Mouse (Mus musculus) stomach, embryonic 16.5 days (tissue): ENCODE results near the gene Vps11. TPM values are rescaled to one million over a fixed set of nuclear protein-coding genes. Genes with fewer than 3 reads are reported as not detected.
"Not testable (repeated sequence)": the region's sequence is repeated elsewhere in the genome, so short reads cannot be mapped to it uniquely, and the experiment has no call there.

Experiments
- ATAC-seq: fragments of 200-750 bp; cut with Nextera tagmentation; 2 replicates; pipeline ENCODE4 v1.8.0; 2017; ENCODE audit warnings: moderate number of reproducible peaks, moderate TSS enrichment; ENCODE audit not compliant: insufficient read depth, low FRiP score
- H3K27ac ChIP-seq: fragments of 300-500 bp; sonication (generic); 2 replicates; pipeline ENCODE4 v1.5.1; 2014; ENCODE audit warnings: low read length
- H3K27me3 ChIP-seq: fragments of 300-500 bp; sonication (generic); 2 replicates; pipeline ENCODE4 v1.6.1; 2014; ENCODE audit warnings: low read length, control low read depth, mixed read lengths; ENCODE audit not compliant: control insufficient read depth, insufficient read depth
- H3K36me3 ChIP-seq: fragments of 300-500 bp; sonication (generic); 2 replicates; pipeline ENCODE4 v1.6.1; 2014; ENCODE audit warnings: low read length; ENCODE audit not compliant: control insufficient read depth, insufficient read depth
- H3K4me1 ChIP-seq: fragments of 300-500 bp; sonication (generic); 2 replicates; pipeline ENCODE4 v1.6.1; 2014; ENCODE audit warnings: low read length, control low read depth, mixed read lengths; ENCODE audit not compliant: control insufficient read depth, insufficient read depth
- H3K4me2 ChIP-seq: fragments of 300-500 bp; sonication (generic); 2 replicates; pipeline ENCODE4 v1.6.1; 2014; ENCODE audit warnings: low read depth, low read length, mixed read lengths
- H3K4me3 ChIP-seq: fragments of 300-500 bp; sonication (generic); replicated peaks from 2 replicates; pipeline ENCODE4 v1.5.1; 2014; ENCODE audit warnings: mild to moderate bottlenecking, low read length
- H3K9ac ChIP-seq: fragments of 300-500 bp; sonication (generic); 2 replicates; pipeline ENCODE4 v1.6.1; 2014; ENCODE audit warnings: low read length
- H3K9me3 ChIP-seq: fragments of 300-500 bp; sonication (generic); replicated peaks from 2 replicates; pipeline ENCODE4 v1.6.1; 2016; ENCODE audit warnings: low read length, control low read depth; ENCODE audit not compliant: control insufficient read depth
- WGBS: fragments of 180-500 bp; shearing (Covaris S2); extraction: QIAGEN DNeasy Blood & Tissue Kit; methylation state at CpG from one replicate; pipeline ENCODE4 v1.1.7; 2014; 5-methylcytosine and 5-hydroxymethylcytosine counted together
- polyA plus RNA-seq: library from polyadenylated mRNA; unstranded; fragments of >200 nt; fragmentation: Nextera tagmentation; extraction: Ambion mirVana; gene quantifications from 2 replicates; pipeline ENCODE4 v1.2.1, GENCODE M21; 2015

Vps11 gene
- polyA plus RNA-seq, 1 experiment from 2014 or later, result 30.0 TPM

DNA sequence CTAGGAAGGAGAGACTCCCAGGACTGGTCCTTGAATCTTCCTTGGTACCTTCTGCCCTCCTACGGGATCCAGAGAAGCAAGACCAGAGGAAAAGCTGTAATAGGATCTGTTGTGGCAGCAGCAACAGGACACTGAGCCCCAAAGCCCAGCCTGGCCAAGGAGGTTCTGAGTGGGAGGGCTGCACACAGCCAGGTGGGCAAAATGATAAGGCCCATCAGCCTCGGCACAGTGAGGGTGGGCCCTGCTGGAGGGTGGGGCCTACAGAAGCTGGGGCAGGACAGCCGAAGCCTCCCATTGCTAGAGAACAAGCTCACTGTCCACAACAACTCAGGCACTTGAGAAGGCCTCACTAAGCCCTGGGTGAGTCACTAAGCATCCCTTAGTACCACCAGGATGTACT is 19.3 kb downstream of the Vps11 start:
- H3K4me2 ChIP-seq, result peak overlapping the region; percentile 81; the same call in 1 of the 2 replicates
- 0 out of 2 replicates have a peak, but pooled peaks cover under 1% of the 10 kb centered on the region for H3K36me3 ChIP-seq
- ATAC-seq, result no peak
- peak overlapping the region; percentile 14 for H3K4me3 ChIP-seq
- 67% methylated on average over 3 of the region's 3 CpGs for WGBS
- H3K27ac ChIP-seq, result peak overlapping the region; percentile 99
- H3K27me3 ChIP-seq, result no peaks in the 10 kb centered on the region
- peaks cover 29% of the 10 kb centered on the region for H3K4me1 ChIP-seq
- no peaks in the 10 kb centered on the region for H3K9me3 ChIP-seq
- H3K9ac ChIP-seq, result peak overlapping the region; percentile 94

DNA sequence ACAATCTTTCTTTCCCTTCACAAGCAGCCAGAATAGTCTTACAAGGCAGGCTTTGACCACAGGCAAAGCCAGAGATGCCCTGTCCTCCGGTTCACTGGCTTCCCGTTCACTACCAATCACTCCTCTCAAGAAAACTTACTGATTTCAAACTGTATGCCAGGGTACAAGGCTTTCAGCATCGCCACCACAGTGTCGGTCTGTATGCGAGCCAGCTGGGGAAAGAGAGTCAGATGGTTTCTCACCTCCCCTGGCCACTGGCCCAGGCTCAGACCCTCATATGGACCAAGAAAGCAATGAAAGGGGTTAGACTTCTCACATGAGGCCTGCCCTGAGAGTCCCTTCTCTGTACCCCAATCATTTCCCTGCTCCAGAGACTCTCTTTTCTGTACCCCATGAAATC is 20.0 kb downstream of the Vps11 start:
- WGBS, result 91% methylated on average over 5 of the region's 5 CpGs
- H3K9ac ChIP-seq, result peak overlapping the region; percentile 94; the same call in 1 of the 2 replicates
- no peak for ATAC-seq
- peak overlapping the region; percentile 99 for H3K27ac ChIP-seq
- H3K9me3 ChIP-seq, result no peaks in the 10 kb centered on the region
- peaks cover 35% of the 10 kb centered on the region for H3K4me1 ChIP-seq
- H3K4me2 ChIP-seq, result no peak overlapping the region
- H3K4me3 ChIP-seq, result peak overlapping the region; percentile 14
- no peaks in the 10 kb centered on the region for H3K27me3 ChIP-seq
- 0 out of 2 replicates have a peak, but pooled peaks cover 7% of the 10 kb centered on the region for H3K36me3 ChIP-seq

DNA sequence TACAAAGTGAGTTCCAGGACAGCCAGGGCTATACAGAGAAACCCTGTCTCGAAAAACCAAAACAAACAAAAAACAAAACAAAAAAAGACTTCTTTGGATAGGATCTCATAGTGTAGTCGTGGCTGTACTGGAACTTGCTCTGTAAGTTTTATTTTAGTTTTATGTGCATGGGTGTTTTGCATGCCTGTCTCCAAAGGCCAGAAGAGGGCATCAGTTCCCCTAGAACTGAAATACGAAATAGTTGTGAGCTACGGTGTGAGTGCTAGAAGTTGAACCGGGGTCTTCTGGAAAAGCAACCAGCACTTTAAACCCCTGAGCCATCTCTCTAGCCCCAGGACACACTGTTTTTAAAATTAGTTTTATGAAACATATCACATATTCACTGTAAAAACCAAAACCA is 22.9 kb downstream of the Vps11 start:
- WGBS, result 81% methylated on average over 5 of the region's 5 CpGs
- Histone ChIP-seq H3K9me3 (no peaks in the 10 kb centered on the region), H3K4me3 (no peak overlapping the region), H3K27me3 (no peaks in the 10 kb centered on the region), H3K27ac (no peak overlapping the region), H3K4me1 (peaks cover 38% of the 10 kb centered on the region), H3K36me3 (0 out of 2 replicates have a peak, but pooled peaks cover 11% of the 10 kb centered on the region), H3K9ac (no peak overlapping the region), H3K4me2 (no peak overlapping the region)
- ATAC-seq, result no peak

DNA sequence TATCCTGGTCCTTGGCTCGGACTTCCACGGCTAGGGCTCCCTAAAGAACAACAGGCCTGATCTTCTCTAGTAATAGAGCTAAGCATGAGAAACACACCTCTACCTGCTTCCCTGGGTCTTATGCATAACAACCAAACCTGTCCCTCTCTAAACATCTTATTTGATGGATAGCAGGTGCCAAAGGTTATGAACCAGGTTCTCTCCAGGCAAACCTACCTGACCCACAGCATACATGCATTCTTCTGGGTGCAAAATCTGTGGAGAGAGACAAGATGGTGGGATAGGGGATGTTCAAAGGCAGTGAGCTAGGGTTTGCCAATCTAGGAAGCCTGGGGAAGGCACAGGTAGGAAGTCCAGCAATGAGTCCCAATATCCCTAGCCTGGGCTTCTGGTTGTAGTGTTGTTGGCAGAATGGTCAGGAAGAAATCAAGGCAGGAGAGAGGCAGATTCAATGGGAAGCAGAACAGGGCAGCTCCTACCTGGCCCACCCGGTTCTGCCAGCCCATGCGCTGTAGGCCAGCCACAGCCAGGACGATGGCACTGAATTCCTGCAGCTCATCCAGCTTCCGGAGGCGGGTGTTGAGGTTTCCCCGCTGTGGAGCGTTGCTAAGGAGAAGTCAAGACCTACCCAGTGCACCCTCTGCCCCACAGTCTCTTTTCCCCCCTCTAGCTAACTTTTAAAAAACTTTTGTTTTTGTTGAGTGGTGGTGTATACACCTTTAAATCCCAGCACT is 23.9 kb downstream of the Vps11 start:
- Histone ChIP-seq H3K4me3 (peak overlapping the region; percentile 97), H3K27ac (peak overlapping the region; percentile 27; the same call in 1 of the 2 replicates)

DNA sequence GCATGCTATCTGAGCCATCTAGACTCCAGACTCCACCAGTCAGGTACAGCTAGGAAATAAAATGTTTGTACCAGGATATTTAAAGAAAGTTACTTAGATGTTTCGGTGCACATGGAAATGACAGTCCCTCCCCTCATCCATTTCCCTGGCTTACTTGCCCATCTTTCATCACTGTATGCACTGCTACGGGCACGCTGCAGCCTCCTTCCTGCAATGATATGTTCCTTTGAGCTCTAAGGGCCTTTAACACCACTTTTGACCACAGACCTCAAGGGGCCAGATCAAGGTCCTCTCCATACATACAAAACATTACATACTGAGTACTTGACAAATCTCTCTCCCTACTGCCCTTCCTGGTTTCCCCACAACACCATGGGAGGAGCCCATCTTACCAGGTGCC is 24.5 kb downstream of the Vps11 start:
- 58% methylated on average over 3 of the region's 3 CpGs for WGBS
- no peaks in the 10 kb centered on the region for H3K9me3 ChIP-seq
- no peak for ATAC-seq
- peaks cover 24% of the 10 kb centered on the region for H3K4me1 ChIP-seq
- H3K27me3 ChIP-seq, result no peaks in the 10 kb centered on the region
- H3K27ac ChIP-seq, result peak overlapping the region; percentile 27; the same call in 1 of the 2 replicates
- peaks cover 25% of the 10 kb centered on the region for H3K36me3 ChIP-seq
- H3K4me3 ChIP-seq, result peak overlapping the region; percentile 97
- peak overlapping the region; percentile 61 for H3K9ac ChIP-seq
- peak overlapping the region; percentile 84 for H3K4me2 ChIP-seq

More for the DNA sequence above, 23.9 kb downstream of the Vps11 start:
- Histone ChIP-seq H3K36me3 (peaks cover 20% of the 10 kb centered on the region), H3K4me2 (peak overlapping the region; percentile 84), H3K9ac (peak overlapping the region; percentile 61), H3K27me3 (no peaks in the 10 kb centered on the region), H3K9me3 (no peaks in the 10 kb centered on the region), H3K4me1 (peaks cover 30% of the 10 kb centered on the region)
- no peak for ATAC-seq
- WGBS, result 60% methylated on average over 9 of the region's 9 CpGs

DNA sequence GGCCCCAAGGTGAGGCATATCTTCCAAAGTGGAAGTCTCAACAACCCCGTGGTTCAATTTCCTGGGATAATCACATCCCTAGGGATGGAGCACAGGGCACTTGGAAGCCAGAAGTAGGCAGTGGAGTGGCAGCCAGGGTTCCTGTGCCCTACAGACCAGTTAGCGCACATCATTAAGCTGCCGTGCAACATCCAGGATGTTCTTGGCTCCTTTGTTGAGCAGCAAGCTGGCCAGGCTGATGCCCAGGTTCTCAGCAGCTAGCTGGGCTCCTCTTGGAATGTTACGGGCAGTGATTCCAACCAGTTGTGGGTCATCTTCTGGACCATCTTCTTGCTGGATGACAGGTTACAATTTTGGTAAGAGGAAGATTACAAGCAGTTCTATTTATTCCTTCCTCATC is 25.0 kb downstream of the Vps11 start:
- H3K4me2 ChIP-seq, result peak overlapping the region; percentile 84
- H3K27me3 ChIP-seq, ATAC-seq, H3K9me3 ChIP-seq: not testable (repeated sequence)
- 31% methylated on average over 4 of the region's 4 CpGs for WGBS
- H3K4me1 ChIP-seq, result peaks cover 19% of the 10 kb centered on the region
- peak overlapping the region; percentile 61 for H3K9ac ChIP-seq
- peaks cover 30% of the 10 kb centered on the region for H3K36me3 ChIP-seq
- peak overlapping the region; percentile 27; the same call in 1 of the 2 replicates for H3K27ac ChIP-seq
- peak overlapping the region; percentile 97 for H3K4me3 ChIP-seq

DNA sequence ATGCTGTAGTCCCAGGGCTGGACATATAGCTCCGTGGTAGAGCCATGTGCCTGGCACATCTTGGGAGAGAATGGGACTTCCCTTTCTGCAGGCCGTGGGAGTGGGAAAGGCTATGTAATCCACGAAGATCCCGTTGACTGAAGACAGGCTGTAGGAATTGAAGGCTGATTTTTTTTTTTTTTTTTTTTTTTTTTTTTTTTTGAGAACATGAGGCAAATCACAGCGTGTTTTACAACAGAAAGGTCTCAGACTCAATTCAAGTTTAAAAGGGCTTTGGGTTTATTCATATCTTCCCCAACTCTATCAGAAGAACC is 25.4 kb downstream of the Vps11 start:
- H3K27ac ChIP-seq, result peak overlapping the region; percentile 96
- peaks cover 16% of the 10 kb centered on the region for H3K4me1 ChIP-seq
- peak overlapping the region; percentile 97 for H3K4me3 ChIP-seq
- H3K27me3 ChIP-seq, result no peaks in the 10 kb centered on the region
- peaks cover 32% of the 10 kb centered on the region for H3K36me3 ChIP-seq
- peak overlapping the region; percentile 84 for H3K4me2 ChIP-seq
- H3K9me3 ChIP-seq, result no peaks in the 10 kb centered on the region
- peak overlapping the region; percentile 99 for H3K9ac ChIP-seq
- ATAC-seq, result no peak
- WGBS, result 4% methylated on average over 5 of the region's 5 CpGs

DNA sequence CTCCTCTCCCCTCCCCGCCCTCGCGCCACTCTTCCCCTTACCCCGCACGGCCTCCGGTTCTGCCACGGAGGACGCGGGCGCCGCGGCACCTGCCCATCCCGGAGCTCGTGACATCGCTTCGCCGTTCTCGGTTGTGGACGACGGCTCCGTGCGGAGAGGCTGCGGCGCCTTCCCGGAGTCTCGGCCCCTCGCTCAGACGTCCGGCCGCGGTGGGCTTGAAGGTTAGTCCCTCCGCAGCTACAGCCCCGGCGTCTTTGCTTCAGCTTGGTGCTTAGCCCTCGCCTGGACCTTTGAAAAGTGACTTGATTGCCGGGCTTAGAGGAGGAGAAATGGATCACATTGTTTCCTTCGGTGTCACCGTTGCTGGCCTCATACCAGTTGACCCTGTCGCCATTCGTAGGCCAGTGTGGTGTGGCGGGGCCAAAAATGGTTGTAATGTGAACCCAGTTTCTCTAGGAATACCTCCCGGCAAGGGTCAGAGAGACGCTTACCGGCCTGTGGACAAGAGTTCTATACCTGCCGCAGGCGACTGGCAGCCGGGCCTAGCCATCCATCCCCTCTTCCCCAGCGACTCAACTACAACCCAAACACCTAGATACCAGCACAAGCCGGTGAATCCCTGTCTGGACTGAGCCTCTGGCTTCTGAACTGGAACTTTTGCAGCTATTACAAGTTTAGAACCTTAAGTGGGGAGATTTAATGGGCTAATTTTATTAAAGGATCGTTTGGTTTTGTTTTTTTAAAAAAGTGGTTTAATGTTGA is 26.0 kb downstream of the Vps11 start:
- Histone ChIP-seq H3K27me3 (no peaks in the 10 kb centered on the region), H3K9me3 (no peaks in the 10 kb centered on the region), H3K4me1 (peaks cover 16% of the 10 kb centered on the region), H3K27ac (peak overlapping the region; percentile 96), H3K4me3 (peak overlapping the region; percentile 97), H3K36me3 (peaks cover 36% of the 10 kb centered on the region), H3K4me2 (peak overlapping the region; percentile 84), H3K9ac (peak overlapping the region; percentile 99)
- no peak for ATAC-seq
- 0% methylated on average over 50 of the region's 50 CpGs for WGBS
